12 mouse cellular contexts compared by ENCODE assay signal in the genomic region with DNA sequence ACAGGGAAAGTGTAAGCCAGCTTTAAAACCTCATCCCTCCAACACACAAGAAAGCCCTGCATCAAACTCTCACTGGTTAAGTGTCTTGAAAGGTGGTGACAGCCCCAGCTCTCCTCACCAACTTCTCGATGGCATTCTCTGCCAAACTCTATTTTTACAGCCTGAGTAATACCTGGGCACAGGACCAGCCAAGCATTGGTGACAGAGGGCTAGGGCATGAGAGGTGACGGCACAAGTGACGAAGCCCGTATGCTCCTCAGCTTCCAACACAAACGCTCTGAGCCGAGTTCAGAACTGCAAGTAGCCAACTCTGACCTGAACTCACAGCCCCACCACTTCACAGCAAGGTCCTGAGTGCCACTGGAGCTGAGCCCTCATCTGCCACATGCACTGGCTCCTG. TPM values are rescaled to one million over a fixed set of nuclear protein-coding genes. Genes with fewer than 3 reads are reported as not detected.
DNase-seq lines count a peak whose midpoint lies in the region; ATAC-seq lines count a peak whose summit lies in the region.
"Had no signal": no experiment of that assay in that cellular context is flagged by ENCODE, and none has a peak within 500 bp of the region (broad histone marks: within the 10 kb centered on the region; RNA-seq: fewer than 3 reads in every experiment).

No protein-coding gene starts in this region.

- H3K4me2 ChIP-seq in midbrain, embryonic 13.5 days (replicated peaks): no peak overlapping the region
- no peak overlapping the region for H3K4me2 ChIP-seq in kidney, embryonic 14.5 days (replicated peaks; ENCODE audit: low read depth, low read length)
- H3K4me2 ChIP-seq: lung, embryonic 14.5 days had no signal

- no peak overlapping the region for H3K9ac ChIP-seq in midbrain, embryonic 13.5 days (replicated peaks)
- no peak overlapping the region for H3K9ac ChIP-seq in kidney, embryonic 14.5 days (ENCODE audit: low read depth, low read length)
- H3K9ac ChIP-seq: lung, embryonic 14.5 days had no signal

- intact Hi-C loops in heart, postnatal 10 days (cut with DNase I): no loop called here

- no peak overlapping the region for H3K27ac ChIP-seq in midbrain, embryonic 13.5 days
- no peak overlapping the region for H3K27ac ChIP-seq in kidney, embryonic 14.5 days (ENCODE audit: low read depth, low read length)
- H3K27ac ChIP-seq: forebrain, embryonic 10.5 days; kidney, postnatal 0 days had no signal

- WGBS in midbrain, embryonic 13.5 days: 94% methylated on average over 6 of the region's 6 CpGs
- WGBS in kidney, embryonic 14.5 days: 75% methylated on average over 6 of the region's 6 CpGs

- peaks cover 58% of the 10 kb centered on the region for H3K4me1 ChIP-seq in midbrain, embryonic 13.5 days (replicated peaks)
- H3K4me1 ChIP-seq in kidney, embryonic 14.5 days (ENCODE audit: control insufficient read depth, insufficient read depth, low read length): 0 out of 2 replicates have a peak, but pooled peaks cover 5% of the 10 kb centered on the region

- no peak overlapping the region for H3K4me3 ChIP-seq in midbrain, embryonic 13.5 days (replicated peaks)
- no peak overlapping the region for H3K4me3 ChIP-seq in kidney, embryonic 14.5 days (ENCODE audit: low read length)
- H3K4me3 ChIP-seq: forebrain, embryonic 10.5 days had no signal

- no peaks in the 10 kb centered on the region for H3K27me3 ChIP-seq in midbrain, embryonic 13.5 days
- no peaks in the 10 kb centered on the region for H3K27me3 ChIP-seq in kidney, embryonic 14.5 days (ENCODE audit: control insufficient read depth, insufficient read depth, low read length)

- H3K9me3 ChIP-seq in midbrain, embryonic 13.5 days: no peaks in the 10 kb centered on the region
- H3K9me3 ChIP-seq in kidney, embryonic 14.5 days (ENCODE audit: control insufficient read depth, low read length): no peaks in the 10 kb centered on the region
- H3K9me3 ChIP-seq: forebrain, embryonic 10.5 days had no signal

- H3K36me3 ChIP-seq in midbrain, embryonic 13.5 days: no peaks in the 10 kb centered on the region
- no peaks in the 10 kb centered on the region for H3K36me3 ChIP-seq in kidney, embryonic 14.5 days (ENCODE audit: control insufficient read depth, insufficient read depth, low read length)
- H3K36me3 ChIP-seq: forebrain, embryonic 10.5 days had no signal

- ATAC-seq in midbrain, embryonic 13.5 days: no peak
- ATAC-seq in monocyte, adult 5-6 weeks (replicated peaks; ENCODE audit: insufficient number of reproducible peaks, low FRiP score, low TSS enrichment, poor library complexity, severe bottlenecking): no peak
- no peak for ATAC-seq in kidney, embryonic 14.5 days (ENCODE audit: low FRiP score, low TSS enrichment)

- DNase-seq in adrenal gland, postnatal 14 days: peak; percentile 71
- no peak for DNase-seq in adrenal gland, postnatal 4 days (ENCODE audit: low spot score in 2 of 2)
- peak; percentile 91 for DNase-seq in cerebellum, adult 11-12 months
- peak; percentile 71 for DNase-seq in gastrocnemius, postnatal 25 days
- peak; percentile 91 to 94 for DNase-seq in heart, postnatal 10 days
- DNase-seq: lung, embryonic 14.5 days; thymus, postnatal 14 days had no signal

RNA-seq across cellular contexts. Expression of a gene that starts 13.4 kb away (rescaled TPM):
- total RNA-seq in adrenal gland, postnatal 14 days (2021): 8.0 and 8.4 TPM in 2 replicates
- total RNA-seq in adrenal gland, postnatal 4 days (2021): 10 to 100 TPM; 17.1 to 20.7 TPM
- 1 to 10 TPM; 1.7 to 1.8 TPM for total RNA-seq in gastrocnemius, postnatal 25 days (2021)
- total RNA-seq in heart, postnatal 10 days (2021): 10 to 100 TPM; 15.6 to 17.0 TPM
- 63.6 and 70.7 TPM in 2 replicates for polyA plus RNA-seq in midbrain, embryonic 13.5 days (2015; fragmentation: Nextera tagmentation; extraction: Ambion mirVana)
- 6.8 to 21.3 TPM (median 8.5 TPM) in 3 replicates for total RNA-seq in monocyte, adult 5-6 weeks (2017)
- polyA plus RNA-seq in kidney, embryonic 14.5 days (2014; fragmentation: Nextera tagmentation; extraction: Ambion mirVana): 10.6 and 19.3 TPM in 2 replicates

Comparison
In these comparisons a context has a peak if more than half of its experiments do, and no peak if none do; other contexts are left out.
1. DNase-seq: peak in adrenal gland, postnatal 14 days (single experiment), cerebellum, adult 11-12 months (single experiment), gastrocnemius, postnatal 25 days (single experiment) and heart, postnatal 10 days (2 of 2); none in adrenal gland, postnatal 4 days (0 of 2).